Mouse (Mus musculus): ENCODE measurements around the gene Nacad.
"Not testable (repeated sequence)": the region's sequence is repeated elsewhere in the genome, so short reads cannot be mapped to it uniquely, and the experiment has no call there.

The Nacad gene

GRCm38 (mm10) chr11:6605491-6606399 is at the start of gene Nacad:
Gene Nacad, minus strand, starts transcription at chr11:6606053.
- no peak for DNase-seq (ENCODE audit: low spot score)

- peak; percentile 33 for DNase-seq (ENCODE audit: low spot score)
Observed at GRCm38 (mm10) chr11:6654903-6655302, 49.0 kb upstream of the Nacad start.

GRCm38 (mm10) chr11:6652978-6653377 is 47.1 kb upstream of the Nacad start:
- not testable (repeated sequence) for DNase-seq (ENCODE audit: low spot score)

- no peak for DNase-seq (ENCODE audit: low spot score)
Observed at GRCm38 (mm10) chr11:6650519-6650918, 44.7 kb upstream of the Nacad start.

GRCm38 (mm10) chr11:6647831-6648724 is 42.2 kb upstream of the Nacad start:
- no peak for DNase-seq (ENCODE audit: low spot score)

GRCm38 (mm10) chr11:6644566-6644965 is 38.7 kb upstream of the Nacad start:
- no peak for DNase-seq (ENCODE audit: low spot score)

- no peak for DNase-seq (ENCODE audit: low spot score)
Observed at GRCm38 (mm10) chr11:6639072-6639471, 33.2 kb upstream of the Nacad start.

GRCm38 (mm10) chr11:6638537-6638936 is 32.7 kb upstream of the Nacad start, which contains the start of gene Wap:
Gene Wap, minus strand, starts transcription at chr11:6638637.
- no peak for DNase-seq (ENCODE audit: low spot score)

GRCm38 (mm10) chr11:6636150-6636549 is 30.3 kb upstream of the Nacad start:
- no peak for DNase-seq (ENCODE audit: low spot score)

- DNase-seq (ENCODE audit: low spot score), result no peak
Observed at GRCm38 (mm10) chr11:6629655-6630054, 23.8 kb upstream of the Nacad start.

GRCm38 (mm10) chr11:6628568-6628967 is 22.7 kb upstream of the Nacad start:
- peak; percentile 50 for DNase-seq (ENCODE audit: low spot score)

- DNase-seq (ENCODE audit: low spot score), result no peak
Observed at GRCm38 (mm10) chr11:6627731-6628130, 21.9 kb upstream of the Nacad start.

- peak; percentile 21 for DNase-seq (ENCODE audit: low spot score)
Observed at GRCm38 (mm10) chr11:6626388-6626772, 20.5 kb upstream of the Nacad start.

- peak; percentile 92 for DNase-seq (ENCODE audit: low spot score)
Observed at GRCm38 (mm10) chr11:6625478-6626387, 19.9 kb upstream of the Nacad start, which contains the start of gene Tbrg4. Gene Tbrg4, minus strand, starts transcription at chr11:6626067.

GRCm38 (mm10) chr11:6624619-6625382 is 18.9 kb upstream of the Nacad start:
- no peak for DNase-seq (ENCODE audit: low spot score)

- DNase-seq (ENCODE audit: low spot score), result no peak
Observed at GRCm38 (mm10) chr11:6623704-6624103, 17.9 kb upstream of the Nacad start.

GRCm38 (mm10) chr11:6615250-6616205 is 9.7 kb upstream of the Nacad start:
- DNase-seq (ENCODE audit: low spot score), result no peak

GRCm38 (mm10) chr11:6605021-6605481 is 802 bp downstream of the Nacad start:
- no peak for DNase-seq (ENCODE audit: low spot score)

- no peak for DNase-seq (ENCODE audit: low spot score)
Observed at GRCm38 (mm10) chr11:6604604-6604936, 1.3 kb downstream of the Nacad start.
